Mouse (Mus musculus) E14TG2a.4 (cell line): ENCODE measurements around the gene 1700001P01Rik.

ENCODE experiments used
- CTCF ChIP-seq: conservative IDR thresholded peaks from 2 replicates; pipeline ENCODE4 v1.5.1; 2014; ENCODE audit warnings: low read length
- NANOG ChIP-seq: IDR thresholded peaks from 2 replicates; pipeline ENCODE4 v1.6.1; 2014; ENCODE audit warnings: borderline replicate concordance, low read length, mixed read lengths

DNA sequence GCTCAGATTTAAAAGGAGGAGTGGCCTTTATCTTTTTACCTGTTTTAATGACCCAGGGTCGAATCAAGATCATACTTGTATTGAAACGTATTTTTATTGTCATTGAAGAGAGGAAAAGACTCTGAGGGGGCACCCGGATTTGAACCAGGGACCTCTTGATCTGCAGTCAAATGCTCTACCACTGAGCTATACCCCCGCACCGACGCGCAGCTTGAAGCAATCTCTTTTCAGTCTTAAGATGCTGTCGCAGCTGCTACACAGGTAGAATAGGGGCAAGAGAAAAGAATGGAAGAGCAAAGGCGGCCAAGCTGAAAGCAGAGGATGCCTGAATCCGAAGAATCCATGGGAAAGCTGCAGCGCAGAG is 23.0 kb upstream of the 1700001P01Rik start, which contains the start of gene Lasp1:
- TF ChIP-seq CTCF (no peak), NANOG (no peak)
